Mouse (Mus musculus): Measurements from ENCODE around the gene Tsen34. TPM values are rescaled to one million over a fixed set of nuclear protein-coding genes. Genes with fewer than 3 reads are reported as not detected.
"Not testable (repeated sequence)": the region's sequence is repeated elsewhere in the genome, so short reads cannot be mapped to it uniquely, and the experiment has no call there.

Gene Tsen34
- total and polyA plus RNA-seq, 3 experiments = 80.4 to 250 (median 106) TPM

DNA sequence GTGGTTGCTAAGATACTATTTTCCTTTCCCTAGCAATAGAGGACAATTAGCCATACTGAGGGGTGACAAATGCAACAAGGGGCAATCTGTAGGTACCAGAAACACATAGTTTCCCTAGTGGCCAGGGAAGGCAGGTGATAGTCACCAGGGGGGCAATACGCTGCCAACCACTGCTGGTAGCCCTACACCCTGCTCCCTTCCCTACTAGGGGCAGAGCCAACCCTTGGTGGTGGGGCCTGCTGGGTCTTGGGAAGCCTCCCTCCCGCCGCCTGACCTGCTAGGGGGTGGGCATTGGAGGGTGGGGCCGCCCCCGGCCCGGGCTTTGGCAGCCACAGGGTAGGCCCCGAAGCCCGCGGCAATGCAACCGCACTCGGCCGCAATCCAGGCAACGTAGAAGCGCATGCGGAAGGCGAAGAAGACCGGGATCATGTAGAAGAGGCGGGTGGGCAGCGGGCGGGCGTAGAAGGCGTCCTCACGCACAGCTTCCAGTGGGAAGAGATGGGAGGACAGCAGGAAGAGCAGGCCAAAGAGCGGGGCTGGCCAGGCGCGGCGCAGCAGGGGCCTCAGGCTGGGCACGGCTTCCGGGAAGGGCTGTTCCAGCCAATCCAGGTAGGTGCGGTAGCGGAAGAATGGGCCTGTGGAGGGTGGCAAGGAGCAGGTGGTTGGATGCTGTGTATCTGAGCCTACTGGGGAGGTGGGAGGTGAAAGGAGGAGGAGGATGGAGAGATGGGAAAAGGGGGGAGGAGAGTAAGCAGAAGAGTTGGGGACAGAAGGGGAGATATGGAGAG, 7.1 kb upstream of the Tsen34 start:
- DNase-seq = no peak

DNA sequence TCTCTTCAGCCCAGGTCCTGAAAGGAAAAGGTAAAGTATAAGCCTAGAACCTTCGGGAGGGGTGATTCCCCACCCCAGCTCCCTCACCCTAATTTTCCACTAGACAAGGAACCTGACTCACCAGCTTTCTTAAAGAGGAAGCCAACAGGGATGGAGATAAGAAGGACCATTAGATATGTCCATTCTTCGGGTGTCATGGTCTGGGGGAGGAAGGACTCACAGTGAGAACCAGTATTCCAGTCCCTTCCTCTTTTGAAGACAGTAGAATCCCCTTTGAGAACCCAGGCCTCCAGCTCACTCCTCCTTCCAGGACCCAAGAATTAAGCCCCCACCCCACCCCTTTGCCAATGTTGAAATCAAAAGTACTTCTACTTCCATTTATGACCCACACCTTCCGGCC, 744 bp upstream of the Tsen34 start:
- DNase-seq = no peak

DNA sequence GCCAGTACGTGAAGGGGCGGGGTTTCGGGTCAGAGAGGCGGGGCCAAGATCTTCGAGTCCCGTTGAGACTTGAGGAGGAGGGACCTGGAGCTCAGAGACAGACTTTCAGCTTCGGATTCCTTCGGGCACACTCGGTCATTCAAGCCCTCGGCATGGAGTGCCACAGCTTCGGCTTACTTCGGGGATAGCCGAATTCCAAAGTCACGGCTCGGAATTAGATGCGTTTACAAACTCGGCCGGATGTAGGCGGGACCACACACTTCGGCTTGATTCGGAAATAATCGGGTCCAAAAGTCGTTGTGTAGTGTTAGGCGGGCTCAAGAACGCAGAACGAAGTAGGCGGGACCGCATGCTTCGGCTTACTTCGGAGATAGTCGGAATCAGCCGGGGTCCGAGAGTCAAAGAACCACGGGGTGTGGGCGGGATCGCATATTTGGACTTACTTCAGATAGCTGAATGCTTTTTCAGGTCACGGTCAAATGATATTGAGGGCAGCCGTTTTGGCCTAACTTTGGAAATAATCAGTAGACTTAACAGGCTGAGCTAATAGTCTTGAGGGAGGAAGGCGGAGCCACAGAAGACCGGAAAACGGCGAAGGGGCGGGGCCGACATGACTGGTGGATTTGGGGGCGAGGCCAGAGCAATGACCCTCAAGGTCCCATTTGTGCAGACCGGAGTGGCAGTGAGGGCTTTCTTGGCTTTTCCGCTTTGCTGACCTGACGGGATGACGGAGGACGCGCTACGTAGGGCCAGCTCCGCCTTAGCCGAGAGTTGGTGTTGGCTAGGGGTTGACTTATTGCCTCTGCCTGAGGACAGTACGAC, 535 bp downstream of the Tsen34 start, which contains the start of gene Mboat7:
Gene Mboat7, minus strand, starts transcription at position 537 of the 822 bp plus-strand sequence.
- peak; percentile 98 for DNase-seq

DNA sequence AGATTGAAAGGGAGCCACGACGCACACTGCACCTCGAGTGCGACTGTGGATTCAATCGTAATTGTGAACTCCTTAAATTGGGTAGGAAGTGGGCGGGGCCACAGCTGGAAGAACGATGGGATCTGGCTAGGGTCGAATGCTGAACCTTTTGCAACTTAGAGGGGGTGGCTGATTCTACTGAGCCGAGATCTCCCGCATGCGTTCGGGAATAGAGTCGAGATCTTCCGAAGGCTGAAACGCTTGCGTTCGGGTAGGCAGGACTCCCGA, 1.1 kb downstream of the Tsen34 start:
- no peak for DNase-seq

DNA sequence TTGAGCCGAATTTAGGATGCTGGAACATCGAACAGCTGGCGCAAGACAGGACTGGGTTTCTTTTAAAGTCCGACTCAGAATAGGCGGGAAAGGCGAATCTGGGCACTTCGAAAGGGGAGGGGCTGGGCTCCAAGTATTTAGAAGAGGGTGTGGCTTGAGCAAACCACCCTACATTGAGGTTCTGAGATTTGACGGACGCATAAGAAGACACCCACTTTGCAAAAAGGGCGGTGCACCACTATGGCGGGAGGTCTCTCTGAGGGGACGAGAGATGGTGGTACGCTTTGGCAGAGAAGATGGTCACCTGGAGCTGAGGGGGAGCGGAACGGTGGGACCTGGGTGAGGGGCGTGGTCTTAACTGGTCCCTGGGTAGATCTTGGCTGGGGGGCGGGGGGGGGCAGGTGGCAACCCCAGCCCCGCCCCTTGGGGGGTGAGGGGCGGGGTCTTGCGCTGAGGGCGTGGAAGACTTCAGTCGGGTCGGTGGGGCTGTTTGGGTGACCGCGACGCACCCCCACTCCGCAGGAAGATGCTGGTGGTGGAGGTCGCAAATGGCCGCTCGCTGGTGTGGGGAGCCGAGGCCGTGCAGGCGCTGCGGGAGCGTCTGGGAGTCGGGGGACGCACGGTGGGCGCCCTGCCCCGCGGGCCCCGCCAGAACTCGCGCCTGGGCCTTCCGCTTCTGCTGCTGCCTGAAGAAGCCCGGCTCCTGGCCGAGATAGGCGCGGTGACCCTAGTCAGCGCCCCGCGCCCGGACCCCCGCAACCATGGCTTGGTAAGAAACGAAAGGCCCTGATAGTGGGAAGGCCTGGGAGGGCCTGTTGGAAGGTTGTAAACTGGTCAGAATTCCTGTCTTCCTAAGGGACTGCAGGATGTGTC, 1.6 kb downstream of the Tsen34 start:
- peak; percentile 86 for DNase-seq

DNA sequence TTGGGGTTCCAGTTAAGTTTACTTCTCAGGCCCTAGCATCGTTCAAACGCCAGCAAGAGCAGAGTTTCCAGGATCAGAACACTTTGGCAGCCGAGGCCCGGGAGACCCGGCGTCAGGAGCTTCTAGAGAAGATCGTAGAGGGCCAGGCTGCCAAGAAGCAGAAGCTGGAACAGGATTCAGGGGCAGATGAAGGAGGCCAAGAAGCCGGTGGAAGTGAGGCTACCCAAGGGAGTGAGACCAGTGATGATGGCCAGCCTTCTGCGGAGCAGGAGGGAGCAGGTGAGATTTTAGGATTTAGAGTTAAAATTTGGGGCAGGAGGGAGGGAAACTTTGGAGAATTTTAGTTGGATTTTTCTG, 2.3 kb downstream of the Tsen34 start:
- DNase-seq = not testable (repeated sequence)

DNA sequence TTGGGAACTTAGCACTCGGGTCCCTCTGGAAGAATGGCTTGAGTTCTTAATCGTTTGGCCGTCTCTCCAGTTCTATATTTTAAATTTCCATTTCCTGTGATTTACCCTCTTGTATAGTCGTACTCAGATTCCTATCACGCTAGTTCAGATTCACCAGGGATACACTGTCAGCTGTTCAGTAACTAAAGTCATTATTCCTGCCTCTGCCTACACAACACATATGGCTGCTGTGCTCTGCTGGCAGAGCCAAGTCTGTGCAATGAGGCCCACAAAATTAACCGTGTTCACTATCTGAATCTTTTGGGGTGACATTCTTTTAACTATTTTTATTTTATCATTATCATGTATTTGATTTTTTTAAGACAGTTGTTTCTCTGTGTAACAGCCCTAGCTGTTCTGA, 5.8 kb downstream of the Tsen34 start:
- no peak for DNase-seq

DNA sequence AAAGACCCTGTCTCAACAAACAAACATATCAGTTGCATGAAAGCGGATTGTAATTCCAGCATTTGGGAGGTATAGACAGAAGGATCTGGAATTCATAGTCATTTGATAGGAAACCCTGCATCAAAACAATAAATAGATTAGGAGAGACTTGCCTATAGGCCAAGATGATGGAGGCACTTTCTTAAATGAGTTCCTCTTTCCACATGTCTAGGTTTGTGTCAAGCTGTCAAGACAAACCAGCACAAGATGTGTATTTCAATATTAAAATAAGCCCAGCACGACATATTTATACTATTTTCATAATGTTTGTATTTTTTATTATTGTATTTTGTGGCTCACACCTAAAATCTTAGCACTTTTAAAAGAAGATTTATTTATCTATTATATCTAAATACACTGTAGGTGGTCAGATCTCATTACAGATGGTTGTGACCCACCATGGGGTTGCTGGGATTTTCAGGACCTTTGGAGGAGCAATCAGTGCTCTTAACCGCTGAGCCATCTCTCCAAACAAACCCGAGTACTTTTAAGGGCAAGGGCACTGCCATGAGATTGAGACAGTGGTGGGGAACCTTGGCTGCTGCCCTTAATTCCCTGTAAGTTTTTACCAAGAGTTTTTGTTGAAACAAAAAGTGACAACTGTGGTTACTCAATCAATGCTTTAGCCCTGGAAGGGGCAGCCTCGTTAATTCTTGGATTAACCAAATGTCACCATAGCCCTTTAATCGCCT, 10.7 kb downstream of the Tsen34 start:
- DNase-seq = no peak

DNA sequence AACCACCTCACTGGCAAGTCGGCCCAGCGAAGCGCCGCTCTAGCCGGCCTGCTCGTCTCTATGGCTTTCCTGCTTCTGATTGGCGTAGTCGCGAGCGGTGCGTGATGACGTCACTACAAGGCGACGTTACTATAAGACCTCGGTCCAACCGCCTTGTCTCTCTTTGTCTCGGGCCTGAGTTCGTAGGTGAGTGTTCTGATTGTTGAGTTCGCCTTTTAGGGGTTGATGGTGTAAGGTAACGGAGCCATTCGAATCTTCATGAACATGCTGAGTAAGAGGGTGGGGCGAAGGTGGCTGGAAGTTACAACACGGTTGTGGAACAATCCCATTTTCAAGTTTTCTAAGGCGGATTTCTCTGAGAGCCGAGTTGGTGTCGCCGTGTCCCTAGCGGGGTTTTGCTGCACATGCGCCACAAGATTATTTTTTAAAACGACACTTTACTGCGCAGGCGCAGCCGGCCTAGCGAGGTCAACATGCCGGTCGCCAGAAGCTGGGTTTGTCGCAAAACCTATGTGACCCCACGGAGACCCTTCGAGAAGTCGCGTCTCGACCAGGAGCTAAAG, 11.3 kb downstream of the Tsen34 start, which contains the start of gene Rps9:
Gene Rps9, plus strand, starts transcription at position 115 of the 563 bp plus-strand sequence.
- DNase-seq = peak; percentile 96

DNA sequence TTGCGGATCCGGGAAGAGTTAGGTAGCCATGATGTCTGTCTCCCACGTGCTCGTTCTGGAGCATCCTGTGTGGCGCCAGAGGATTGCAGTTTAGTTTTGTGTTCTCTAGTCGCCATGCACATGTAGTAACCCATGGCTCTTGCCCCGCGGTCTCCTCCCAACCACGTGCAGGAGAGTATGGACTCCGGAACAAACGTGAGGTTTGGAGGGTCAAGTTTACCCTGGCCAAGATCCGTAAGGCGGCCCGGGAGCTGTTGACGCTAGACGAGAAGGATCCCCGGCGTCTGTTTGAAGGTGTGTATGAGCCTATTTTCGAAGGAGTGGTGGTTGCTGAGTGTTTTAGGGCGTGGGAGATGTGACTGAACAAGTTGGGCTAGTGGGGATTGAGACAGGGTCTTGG, 11.8 kb downstream of the Tsen34 start:
- no peak for DNase-seq

DNA sequence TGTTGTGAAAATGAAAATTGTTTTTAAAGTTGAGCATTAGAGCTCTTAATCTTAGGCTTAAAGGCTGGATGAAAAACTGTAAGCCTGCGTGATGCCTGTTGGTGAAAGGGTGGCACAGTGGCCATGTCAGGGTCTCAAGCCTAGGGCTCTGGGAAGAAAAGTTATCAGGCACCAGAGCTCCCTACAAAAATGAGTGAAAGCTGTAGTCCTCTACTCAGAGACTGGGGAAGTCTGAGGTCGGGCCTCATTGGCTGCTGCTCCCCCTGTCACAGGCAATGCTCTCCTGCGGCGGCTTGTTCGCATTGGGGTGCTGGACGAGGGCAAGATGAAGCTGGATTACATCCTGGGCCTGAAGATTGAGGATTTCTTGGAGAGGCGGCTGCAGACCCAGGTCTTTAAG, 12.8 kb downstream of the Tsen34 start:
- DNase-seq = peak; percentile 36

DNA sequence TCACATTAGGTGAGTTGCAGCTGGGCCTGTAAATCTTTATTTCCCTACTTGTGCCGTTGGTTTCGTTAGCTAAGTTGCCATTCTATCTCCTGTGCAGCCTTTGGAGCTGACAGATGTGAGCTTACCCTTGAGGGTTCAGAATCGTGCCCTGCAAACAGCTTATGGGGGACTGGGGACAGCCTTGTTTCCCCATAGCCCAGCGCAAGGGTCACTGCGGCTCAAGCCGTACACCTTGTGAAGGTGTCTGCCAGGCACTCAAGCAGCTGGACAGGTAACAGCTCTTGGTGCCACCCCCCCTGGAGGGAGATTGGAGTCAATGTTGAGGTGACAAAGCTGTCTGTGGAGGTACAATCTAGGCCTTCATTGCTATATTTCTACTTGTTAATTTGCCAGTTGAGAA, 13.2 kb downstream of the Tsen34 start:
- DNase-seq = no peak

DNA sequence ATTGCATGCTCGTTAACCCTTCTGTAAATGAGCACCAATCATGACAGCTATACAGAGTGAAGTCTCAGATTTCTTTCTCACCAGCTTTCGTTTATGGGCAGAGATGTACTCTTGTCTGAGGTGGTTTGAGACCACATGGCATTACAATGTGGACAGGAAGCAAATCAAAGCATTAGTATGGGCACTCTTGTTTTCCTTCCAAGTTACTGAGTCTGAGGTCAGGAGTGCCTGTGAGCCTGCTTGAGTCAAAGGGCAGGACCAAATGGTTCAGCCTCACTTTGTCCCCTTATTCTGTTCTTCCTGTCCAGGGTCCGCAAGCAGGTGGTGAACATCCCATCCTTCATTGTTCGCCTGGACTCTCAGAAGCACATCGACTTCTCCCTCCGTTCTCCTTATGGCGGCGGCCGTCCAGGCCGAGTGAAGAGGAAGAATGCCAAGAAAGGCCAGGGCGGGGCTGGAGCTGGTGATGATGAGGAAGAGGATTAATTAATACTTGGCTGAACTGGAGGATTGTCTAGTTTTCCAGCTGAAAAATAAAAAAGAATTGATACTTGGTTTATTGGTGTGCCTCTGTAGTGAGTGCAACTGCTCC, 13.8 kb downstream of the Tsen34 start:
- DNase-seq = no peak

DNA sequence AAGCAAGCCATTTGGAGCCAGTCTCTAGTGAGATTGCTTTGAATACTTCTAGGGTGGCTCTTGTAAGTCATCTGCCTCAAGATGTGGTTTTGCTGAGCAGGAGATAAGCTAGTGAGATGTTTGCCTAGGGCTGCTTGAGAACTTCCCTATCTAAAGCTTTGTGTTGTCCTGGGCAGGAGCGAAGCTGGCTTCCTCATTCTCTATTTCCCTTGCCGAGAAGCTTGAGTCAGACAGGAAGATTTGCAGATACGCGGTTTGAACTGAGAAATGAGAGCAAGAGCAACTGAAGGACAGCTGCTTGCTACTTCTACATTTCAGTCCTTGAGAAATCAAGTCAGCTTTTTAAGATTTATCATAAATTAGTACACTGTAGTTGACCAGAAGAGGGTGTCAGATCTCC, 14.4 kb downstream of the Tsen34 start:
- no peak for DNase-seq

DNA sequence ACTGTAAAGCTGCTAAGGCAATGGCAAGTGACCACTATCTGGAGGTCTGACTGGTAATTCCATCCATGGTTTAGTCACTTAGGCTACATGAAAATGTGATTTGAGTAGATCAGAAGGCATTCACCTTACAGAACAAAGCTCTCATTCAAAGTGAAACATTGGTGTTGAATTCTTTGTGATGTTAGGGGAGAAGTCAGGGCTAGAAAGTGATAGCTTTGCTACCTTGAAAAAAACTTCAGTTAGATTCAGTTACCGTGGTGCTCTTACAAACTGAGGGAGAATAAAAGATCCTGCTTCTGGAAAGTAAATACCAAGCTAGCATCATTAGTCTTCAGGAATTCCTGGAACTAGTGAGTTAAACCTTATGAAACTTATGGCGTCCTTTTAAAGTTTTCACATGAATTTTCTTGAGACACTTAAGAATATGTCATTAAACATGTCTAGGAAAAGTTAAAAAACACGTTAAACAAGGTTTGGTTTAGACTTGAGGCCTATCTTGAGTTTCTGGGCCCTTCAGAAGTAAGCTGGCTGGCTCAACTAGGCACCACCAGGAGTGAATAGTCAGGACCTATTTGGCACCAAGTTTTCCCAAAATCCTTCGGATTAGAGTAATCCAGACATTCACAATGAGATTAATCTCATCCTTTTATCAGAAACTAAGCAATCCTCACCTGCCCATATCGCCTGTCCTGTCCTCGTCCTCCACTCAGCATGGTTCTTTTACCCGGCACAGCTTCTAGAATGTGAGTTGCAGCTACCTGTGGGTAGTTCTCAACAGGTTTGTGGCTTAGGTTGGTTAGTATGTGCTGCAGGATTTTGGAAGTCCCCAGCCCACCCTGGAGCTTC, 15.1 kb downstream of the Tsen34 start:
- DNase-seq = no peak

DNA sequence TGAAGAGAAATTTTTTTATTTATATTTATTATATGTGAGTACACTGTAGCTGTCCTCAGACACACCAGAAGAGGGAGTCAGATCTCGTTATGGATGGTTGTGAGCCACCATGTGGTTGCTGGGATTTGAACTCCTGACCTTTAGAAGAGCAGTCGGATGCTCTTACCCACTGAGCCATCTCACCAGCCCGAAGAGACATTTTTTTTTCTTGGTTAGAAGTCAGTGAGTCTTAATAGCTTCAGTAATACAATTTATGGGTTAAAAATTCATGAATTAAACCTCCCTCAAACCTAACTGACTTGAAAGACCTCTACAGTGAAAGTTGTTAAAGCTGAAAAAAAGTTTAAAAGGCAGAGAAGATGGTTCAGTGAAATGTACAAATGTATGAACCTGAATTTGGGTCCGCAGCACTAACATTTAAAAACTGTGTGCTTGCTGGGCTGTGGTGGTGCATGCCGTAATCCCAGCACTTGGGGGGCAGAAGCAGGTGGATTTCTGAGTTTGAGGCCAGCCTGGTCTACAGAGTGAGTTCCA, 15.9 kb downstream of the Tsen34 start:
- not testable (repeated sequence) for DNase-seq

DNA sequence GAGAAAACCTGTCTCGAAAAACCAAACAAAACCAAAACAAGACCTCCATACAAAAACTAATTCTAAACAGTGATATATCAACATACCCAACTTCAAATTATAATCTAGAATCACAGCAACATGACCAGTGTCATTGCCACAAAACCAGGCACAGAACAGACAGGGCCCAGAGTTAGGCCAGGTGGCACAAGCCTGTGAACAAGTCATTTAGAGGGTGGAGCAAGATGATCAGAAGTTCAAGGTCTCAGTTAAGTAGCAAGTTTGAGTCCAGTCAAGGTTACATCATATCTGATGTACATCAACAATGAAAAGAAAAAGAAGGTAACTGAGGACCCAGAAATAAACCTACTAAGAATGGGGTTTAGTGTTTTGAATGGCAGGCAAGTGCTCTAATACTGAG, 16.3 kb downstream of the Tsen34 start:
- DNase-seq = no peak

DNA sequence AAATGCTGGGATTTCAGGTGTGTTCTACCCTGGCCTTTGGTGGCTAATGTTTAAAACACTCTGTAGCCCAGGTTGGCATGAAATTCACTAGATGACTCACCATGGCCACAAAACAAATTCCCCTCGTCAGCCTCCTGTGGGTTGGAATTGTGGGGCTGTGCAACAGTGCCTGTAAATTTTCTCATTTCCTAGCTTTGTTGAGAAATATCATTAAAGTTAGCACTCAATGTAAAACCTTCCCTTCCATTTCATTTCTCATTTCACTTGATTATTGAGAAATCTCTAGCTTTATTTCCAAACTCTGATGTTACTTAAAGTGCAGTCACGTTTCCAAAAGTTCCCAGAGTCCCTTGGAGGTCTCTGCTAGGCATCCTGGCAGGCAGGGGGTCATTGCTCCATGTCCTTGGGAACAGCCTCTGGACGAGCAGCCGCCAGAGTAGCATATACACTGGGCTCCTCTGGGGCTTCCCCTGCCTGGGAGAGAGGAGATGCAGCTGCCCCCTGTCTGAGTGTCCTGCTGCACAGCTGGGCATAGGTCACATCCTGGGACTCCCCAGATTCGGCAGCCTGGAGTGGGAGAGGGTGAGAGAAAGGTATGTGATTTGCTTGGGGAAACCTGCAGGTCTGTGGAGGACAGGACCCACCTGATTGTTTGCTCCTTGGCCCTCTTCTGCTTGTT, 19.7 kb downstream of the Tsen34 start:
- no peak for DNase-seq

DNA sequence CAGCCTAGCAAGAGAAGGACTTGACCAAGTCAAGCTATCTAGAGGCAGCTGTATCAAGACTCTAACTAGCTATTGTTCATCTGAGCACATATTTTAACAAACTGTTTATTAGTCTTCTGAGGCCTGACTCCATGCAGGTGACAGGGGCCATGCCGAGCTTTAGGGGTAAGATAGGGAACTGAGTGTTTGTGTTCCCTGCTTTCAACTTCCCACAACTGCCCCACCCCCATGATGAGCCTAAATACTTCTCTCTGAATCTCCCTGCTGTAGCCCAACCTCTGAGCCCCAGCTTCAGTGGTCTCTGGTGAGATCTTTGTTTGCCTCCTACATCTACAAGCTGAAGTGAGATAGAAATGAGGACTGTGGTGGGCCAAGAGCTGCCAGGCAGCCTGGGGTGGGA, 22.6 kb downstream of the Tsen34 start:
- no peak for DNase-seq

All from adrenal gland, adult 2 months (tissue).